Mouse (Mus musculus): ENCODE results near the gene Pard3b.

GRCm38 (mm10) chr1:62252432-62252831 is 613.8 kb downstream of the Pard3b start:
- no peak for TF ChIP-seq CTCF (IDR thresholded peaks at IDR 0.05; ENCODE audit: borderline replicate concordance, control insufficient read depth, extremely low read depth, insufficient read depth, low read length, poor library complexity)
- no peak for TF ChIP-seq POLR2A (IDR thresholded peaks at IDR 0.05; ENCODE audit: control insufficient read depth, extremely low read depth, insufficient read depth, low read length, poor library complexity)

All from thymus, adult 2 months (tissue).